Mouse (Mus musculus): Measurements from ENCODE around the gene Akr7a5. TPM values are rescaled to one million over a fixed set of nuclear protein-coding genes. Genes with fewer than 3 reads are reported as not detected.

Akr7a5 gene
- polyA plus RNA-seq, 1 experiment from 2014 or later: 158 TPM

GRCm38 (mm10) chr4:139281791-139282345 lies 28.7 kb upstream of the Akr7a5 start:
- no peak overlapping the region; the same call in 1 of the 2 replicates for H3K27ac ChIP-seq (replicated peaks)

GRCm38 (mm10) chr4:139282955-139283417 lies 27.6 kb upstream of the Akr7a5 start:
- H3K9me3 ChIP-seq: no peaks in the 10 kb centered on the region
- H3K4me3 ChIP-seq: no peak overlapping the region
- peaks cover 89% of the 10 kb centered on the region for H3K36me3 ChIP-seq (replicated peaks)
- H3K27me3 ChIP-seq (replicated peaks; ENCODE audit: low read depth, poor library complexity, severe bottlenecking): no peaks in the 10 kb centered on the region
- no peak for DNase-seq (ENCODE audit: low spot score)
- 89% methylated on average over 6 of the region's 6 CpGs for WGBS
- H3K27ac ChIP-seq (replicated peaks): no peak overlapping the region
- H3K4me1 ChIP-seq: peaks cover 16% of the 10 kb centered on the region

More at GRCm38 (mm10) chr4:139281791-139282345, 28.7 kb upstream of the Akr7a5 start:
- 93% methylated on average over 16 of the region's 16 CpGs for WGBS
- Histone ChIP-seq H3K9me3 (no peaks in the 10 kb centered on the region), H3K27me3 (replicated peaks; ENCODE audit: low read depth, poor library complexity, severe bottlenecking) (no peaks in the 10 kb centered on the region), H3K36me3 (replicated peaks) (peaks cover 83% of the 10 kb centered on the region), H3K4me3 (no peak overlapping the region), H3K4me1 (peaks cover 17% of the 10 kb centered on the region)
- DNase-seq (ENCODE audit: low spot score): no peak

- peaks cover 28% of the 10 kb centered on the region for H3K4me1 ChIP-seq
- 91% methylated on average over 15 of the region's 15 CpGs for WGBS
- 0 out of 2 replicates have a peak overlapping the region, but pooled peaks have one; percentile 30 for H3K27ac ChIP-seq (replicated peaks)
- no peaks in the 10 kb centered on the region for H3K9me3 ChIP-seq
- H3K4me3 ChIP-seq: no peak overlapping the region
- no peaks in the 10 kb centered on the region for H3K27me3 ChIP-seq (replicated peaks; ENCODE audit: low read depth, poor library complexity, severe bottlenecking)
- H3K36me3 ChIP-seq (replicated peaks): peaks cover 100% of the 10 kb centered on the region
- no peak for DNase-seq (ENCODE audit: low spot score)
Observed at GRCm38 (mm10) chr4:139284877-139285276, 25.7 kb upstream of the Akr7a5 start.

GRCm38 (mm10) chr4:139286234-139286633 lies 24.3 kb upstream of the Akr7a5 start:
- no peaks in the 10 kb centered on the region for H3K9me3 ChIP-seq
- no peaks in the 10 kb centered on the region for H3K27me3 ChIP-seq (replicated peaks; ENCODE audit: low read depth, poor library complexity, severe bottlenecking)
- H3K27ac ChIP-seq (replicated peaks): peak overlapping the region; percentile 57
- 91% methylated on average over 5 of the region's 5 CpGs for WGBS
- peaks cover 35% of the 10 kb centered on the region for H3K4me1 ChIP-seq
- no peak overlapping the region for H3K4me3 ChIP-seq
- H3K36me3 ChIP-seq (replicated peaks): peaks cover 100% of the 10 kb centered on the region
- no peak for DNase-seq (ENCODE audit: low spot score)

- H3K4me1 ChIP-seq: peaks cover 35% of the 10 kb centered on the region
- H3K4me3 ChIP-seq: no peak overlapping the region
- no peaks in the 10 kb centered on the region for H3K27me3 ChIP-seq (replicated peaks; ENCODE audit: low read depth, poor library complexity, severe bottlenecking)
- peak; percentile 86 for DNase-seq (ENCODE audit: low spot score)
- peaks cover 99% of the 10 kb centered on the region for H3K36me3 ChIP-seq (replicated peaks)
- 86% methylated on average over 18 of the region's 18 CpGs for WGBS
- H3K9me3 ChIP-seq: no peaks in the 10 kb centered on the region
- peak overlapping the region; percentile 57 for H3K27ac ChIP-seq (replicated peaks)
Observed at GRCm38 (mm10) chr4:139287122-139287863, 23.3 kb upstream of the Akr7a5 start.

GRCm38 (mm10) chr4:139289017-139289416 lies 21.5 kb upstream of the Akr7a5 start:
- peak overlapping the region; percentile 71 for H3K27ac ChIP-seq (replicated peaks)
- no peaks in the 10 kb centered on the region for H3K27me3 ChIP-seq (replicated peaks; ENCODE audit: low read depth, poor library complexity, severe bottlenecking)
- WGBS: 59% methylated on average over 10 of the region's 10 CpGs
- H3K36me3 ChIP-seq (replicated peaks): peaks cover 82% of the 10 kb centered on the region
- peaks cover 35% of the 10 kb centered on the region for H3K4me1 ChIP-seq
- H3K4me3 ChIP-seq: no peak overlapping the region
- H3K9me3 ChIP-seq: no peaks in the 10 kb centered on the region
- peak; percentile 70 for DNase-seq (ENCODE audit: low spot score)

- Histone ChIP-seq H3K4me1 (peaks cover 31% of the 10 kb centered on the region), H3K27me3 (replicated peaks; ENCODE audit: low read depth, poor library complexity, severe bottlenecking) (no peaks in the 10 kb centered on the region), H3K27ac (replicated peaks) (no peak overlapping the region), H3K9me3 (no peaks in the 10 kb centered on the region), H3K4me3 (no peak overlapping the region), H3K36me3 (replicated peaks) (peaks cover 61% of the 10 kb centered on the region)
- DNase-seq (ENCODE audit: low spot score): no peak
- whole genome bisulfite sequencing: 89% methylated on average over 16 of the region's 16 CpGs
Observed at GRCm38 (mm10) chr4:139291099-139291498, 19.4 kb upstream of the Akr7a5 start.

- H3K27me3 ChIP-seq (replicated peaks; ENCODE audit: low read depth, poor library complexity, severe bottlenecking): no peaks in the 10 kb centered on the region
- H3K4me1 ChIP-seq: peaks cover 32% of the 10 kb centered on the region
- DNase-seq (ENCODE audit: low spot score): no peak
- H3K4me3 ChIP-seq: no peak overlapping the region
- no peaks in the 10 kb centered on the region for H3K9me3 ChIP-seq
- no peak overlapping the region for H3K27ac ChIP-seq (replicated peaks)
- H3K36me3 ChIP-seq (replicated peaks): peaks cover 52% of the 10 kb centered on the region
- 95% methylated on average over 5 of the region's 5 CpGs for WGBS
Observed at GRCm38 (mm10) chr4:139292038-139292437, 18.5 kb upstream of the Akr7a5 start.

- Histone ChIP-seq H3K36me3 (replicated peaks) (peaks cover 50% of the 10 kb centered on the region), H3K27ac (replicated peaks) (no peak overlapping the region), H3K9me3 (no peaks in the 10 kb centered on the region), H3K4me3 (no peak overlapping the region), H3K4me1 (peaks cover 13% of the 10 kb centered on the region), H3K27me3 (replicated peaks; ENCODE audit: low read depth, poor library complexity, severe bottlenecking) (no peaks in the 10 kb centered on the region)
- DNase-seq (ENCODE audit: low spot score): no peak
- WGBS: 92% methylated on average over 4 of the region's 4 CpGs
Observed at GRCm38 (mm10) chr4:139297566-139297965, 13.0 kb upstream of the Akr7a5 start.

GRCm38 (mm10) chr4:139298671-139299366 lies 11.7 kb upstream of the Akr7a5 start:
- H3K9me3 ChIP-seq: no peaks in the 10 kb centered on the region
- H3K4me1 ChIP-seq: peaks cover 13% of the 10 kb centered on the region
- H3K4me3 ChIP-seq: no peak overlapping the region
- no peaks in the 10 kb centered on the region for H3K27me3 ChIP-seq (replicated peaks; ENCODE audit: low read depth, poor library complexity, severe bottlenecking)
- DNase-seq (ENCODE audit: low spot score): no peak
- WGBS: 88% methylated on average over 12 of the region's 12 CpGs
- peaks cover 54% of the 10 kb centered on the region for H3K36me3 ChIP-seq (replicated peaks)
- H3K27ac ChIP-seq (replicated peaks): no peak overlapping the region

- no peak for DNase-seq (ENCODE audit: low spot score)
- no peaks in the 10 kb centered on the region for H3K9me3 ChIP-seq
- peaks cover 78% of the 10 kb centered on the region for H3K36me3 ChIP-seq (replicated peaks)
- H3K27me3 ChIP-seq (replicated peaks; ENCODE audit: low read depth, poor library complexity, severe bottlenecking): no peaks in the 10 kb centered on the region
- WGBS: 91% methylated on average over 8 of the region's 8 CpGs
- H3K27ac ChIP-seq (replicated peaks): no peak overlapping the region
- H3K4me1 ChIP-seq: peaks cover 5% of the 10 kb centered on the region
- no peak overlapping the region for H3K4me3 ChIP-seq
Observed at GRCm38 (mm10) chr4:139301780-139302179, 8.8 kb upstream of the Akr7a5 start.

GRCm38 (mm10) chr4:139302241-139302640 lies 8.3 kb upstream of the Akr7a5 start:
- WGBS: 65% methylated on average over 5 of the region's 5 CpGs
- no peaks in the 10 kb centered on the region for H3K9me3 ChIP-seq
- H3K27ac ChIP-seq (replicated peaks): no peak overlapping the region
- DNase-seq (ENCODE audit: low spot score): no peak
- H3K36me3 ChIP-seq (replicated peaks): peaks cover 81% of the 10 kb centered on the region
- H3K27me3 ChIP-seq (replicated peaks; ENCODE audit: low read depth, poor library complexity, severe bottlenecking): no peaks in the 10 kb centered on the region
- no peak overlapping the region for H3K4me3 ChIP-seq
- peaks cover under 1% of the 10 kb centered on the region for H3K4me1 ChIP-seq

Measured in embryonic facial prominence, embryonic 10.5 days (tissue).